Mouse (Mus musculus): ENCODE measurements around the gene Letm1.

DNA sequence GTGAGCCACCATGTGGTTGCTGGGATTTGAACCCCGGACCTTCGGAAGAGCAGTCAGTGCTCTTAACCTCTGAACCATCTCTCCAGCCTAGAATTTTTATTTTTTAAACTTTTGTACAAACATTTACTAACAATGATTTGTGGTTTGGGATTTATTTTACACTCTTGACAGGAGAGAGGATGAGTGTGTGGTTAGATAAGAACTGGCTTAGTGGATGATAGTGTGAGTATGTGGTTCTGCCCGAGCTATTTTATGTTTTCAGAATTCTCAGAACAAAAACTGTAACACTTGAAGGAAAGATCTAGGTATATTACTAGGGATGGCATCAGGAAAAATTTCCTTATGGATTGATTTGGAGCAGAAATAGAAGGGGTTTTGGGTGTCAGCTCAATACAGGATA is 47.3 kb upstream of the Letm1 start:
- TF ChIP-seq CTCF (conservative IDR thresholded peaks at IDR 0.05; ENCODE audit: insufficient read depth, insufficient read length, low read depth, low read length), result no peak
- no peak for TF ChIP-seq POLR2A (IDR thresholded peaks at IDR 0.05; ENCODE audit: low read depth, low read length)

All from kidney, adult 2 months (tissue).